Mouse (Mus musculus): ENCODE measurements at regions not wholly inside any gene's neighbourhood (a gene's known extent, or its start where the extent isn't known, plus 50 kb on each side); places are given as distances from the start of the nearest gene placed in this dataset.

- DNase-seq (ENCODE audit: low read depth, low spot score) = no peak
Measured at GRCm38 (mm10) chr13:37468304-37469178, 123.5 kb downstream of the Ly86 start.

DNA sequence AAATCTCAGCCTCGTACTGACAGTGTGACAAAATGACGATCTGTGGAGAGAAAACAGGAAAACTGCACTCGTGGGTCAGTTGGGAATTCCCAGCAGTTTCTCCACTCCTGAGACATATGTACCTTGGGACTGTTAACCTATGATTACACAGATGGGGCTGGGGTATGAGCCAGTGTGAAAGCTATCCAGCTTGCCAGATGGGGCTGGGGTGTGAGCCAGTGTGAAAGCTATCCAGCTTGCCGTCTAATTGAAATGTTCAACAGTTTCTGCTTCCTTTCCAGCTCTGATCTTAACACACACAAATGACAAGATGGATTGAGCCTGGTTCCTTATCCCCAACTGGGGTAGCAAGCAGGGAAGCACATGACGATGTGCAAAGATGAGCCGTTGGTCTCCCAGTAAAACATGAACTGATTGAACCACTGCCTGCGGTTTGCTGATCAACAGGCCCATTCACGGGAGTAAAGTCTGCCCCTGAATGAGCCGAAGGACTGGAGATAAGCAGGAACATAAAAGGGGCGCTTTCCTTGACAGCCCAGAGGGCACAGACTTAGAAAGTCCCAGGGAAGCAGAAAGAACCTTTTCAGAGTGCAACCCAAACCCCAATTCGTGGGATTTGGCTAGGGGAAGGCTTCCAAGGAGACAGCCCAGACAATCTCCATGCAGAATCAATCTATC is 125.4 kb downstream of the Ly86 start:
- no peak for DNase-seq (ENCODE audit: low read depth, low spot score)

- no peak for DNase-seq (ENCODE audit: low read depth, low spot score)
Measured at GRCm38 (mm10) chr13:37473359-37473758, 128.4 kb downstream of the Ly86 start.

- DNase-seq (ENCODE audit: low read depth, low spot score) = no peak
Measured at GRCm38 (mm10) chr13:37475804-37476203, 130.8 kb downstream of the Ly86 start.

GRCm38 (mm10) chr13:37476256-37477053 is 131.4 kb downstream of the Ly86 start:
- no peak for DNase-seq (ENCODE audit: low read depth, low spot score)

DNA sequence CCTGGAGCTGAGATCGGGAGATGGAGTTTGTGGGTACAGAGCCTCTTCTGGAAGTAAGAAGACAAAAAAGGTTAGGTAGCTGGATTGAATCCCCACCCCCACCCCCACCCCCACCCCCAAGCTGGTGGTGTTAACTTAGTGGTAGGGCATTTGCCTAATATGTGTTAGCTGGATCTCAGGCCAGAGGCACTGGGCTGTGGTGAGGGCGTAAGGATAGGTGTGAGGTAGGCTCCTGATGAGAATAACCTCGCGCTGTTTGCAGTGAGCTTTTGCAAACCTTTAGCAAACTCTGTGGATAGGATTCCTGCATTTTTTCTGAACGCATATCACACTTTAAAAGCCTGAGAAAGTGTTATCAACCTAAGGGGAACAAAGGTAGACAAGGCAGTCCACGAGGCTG is 132.3 kb downstream of the Ly86 start:
- no peak for DNase-seq (ENCODE audit: low read depth, low spot score)

DNA sequence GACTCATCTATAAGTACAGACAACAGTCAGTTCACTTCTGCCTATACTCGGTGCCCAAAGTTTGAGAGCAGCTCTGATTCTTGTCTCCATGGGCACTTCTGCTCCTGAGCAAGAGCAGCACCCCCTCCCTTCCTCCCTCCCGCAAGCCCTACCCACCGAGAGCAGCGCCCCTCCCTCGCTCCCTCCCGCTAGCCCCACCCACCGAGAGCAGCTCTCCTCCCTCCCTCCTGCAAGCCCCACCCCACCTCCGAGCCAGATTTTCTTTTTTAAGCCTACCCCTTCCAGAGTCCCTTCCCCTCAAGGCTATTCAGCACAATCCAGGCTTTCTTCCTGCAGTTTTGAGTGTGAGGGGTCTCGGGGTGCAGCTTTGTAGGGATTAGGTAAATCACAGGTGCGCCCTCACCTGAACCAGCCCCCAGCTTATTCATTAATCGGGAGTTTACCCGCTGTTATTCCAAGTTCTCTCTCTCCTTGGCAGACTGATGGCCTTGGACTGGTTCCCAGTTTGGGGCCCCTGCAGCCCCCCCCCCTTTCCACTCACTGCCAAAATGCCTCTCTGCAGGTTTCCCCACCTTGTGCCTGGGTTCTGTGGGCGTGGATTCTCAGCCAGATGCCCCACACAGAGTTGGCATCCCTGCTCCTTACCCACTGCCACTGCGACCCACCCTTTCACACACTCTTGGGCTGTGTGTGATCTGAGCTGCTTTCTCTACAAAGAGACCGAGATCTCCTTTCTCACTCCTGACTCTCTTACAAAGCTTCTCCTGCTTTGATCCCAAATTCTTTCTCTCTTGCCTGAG is 132.9 kb downstream of the Ly86 start:
- DNase-seq (ENCODE audit: low read depth, low spot score) = peak; percentile 59

GRCm38 (mm10) chr13:37479182-37479691 is 134.2 kb downstream of the Ly86 start:
- no peak for DNase-seq (ENCODE audit: low read depth, low spot score)

DNA sequence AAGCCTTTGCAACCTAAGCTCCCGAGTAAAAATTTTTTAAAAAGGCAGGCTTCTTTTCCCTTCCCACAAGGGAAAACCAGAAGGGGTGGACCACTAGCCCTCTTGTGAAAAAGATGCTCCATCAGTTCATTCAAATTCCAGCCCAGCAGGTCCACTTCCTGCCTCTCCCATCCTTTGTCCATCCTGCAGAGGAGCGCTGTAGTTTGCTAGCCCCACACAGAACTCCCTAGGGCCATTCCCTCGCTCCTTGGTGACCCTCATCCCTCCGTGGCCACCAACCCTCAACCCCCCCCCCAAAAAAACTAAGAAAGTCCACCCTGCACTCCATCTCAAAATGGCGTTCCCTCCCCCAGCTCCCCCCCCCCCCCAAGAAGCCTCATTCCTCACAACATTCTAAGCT is 136.5 kb downstream of the Ly86 start:
- DNase-seq (ENCODE audit: low read depth, low spot score) = no peak

DNA sequence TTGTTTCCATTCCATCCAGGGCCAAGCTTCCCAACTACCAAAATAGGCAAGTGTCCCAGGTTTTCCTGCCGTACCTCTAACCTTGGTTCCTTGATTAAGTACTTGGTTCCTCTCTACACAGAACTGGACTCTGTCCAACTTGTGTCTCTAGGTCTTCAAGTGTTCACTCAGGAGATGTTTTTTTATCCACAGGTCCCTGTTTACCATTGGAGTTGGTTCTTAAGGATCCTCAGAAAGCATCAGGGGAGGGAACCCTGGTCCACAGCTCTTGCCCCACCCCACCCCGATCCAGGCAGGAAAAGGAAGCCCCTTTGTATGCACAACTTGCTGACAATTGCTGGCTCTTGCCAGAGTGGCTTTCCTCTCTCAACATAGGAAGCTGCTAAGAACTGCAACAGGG is 137.0 kb downstream of the Ly86 start:
- no peak for DNase-seq (ENCODE audit: low read depth, low spot score)

GRCm38 (mm10) chr13:37482589-37482988 is 137.6 kb downstream of the Ly86 start:
- DNase-seq (ENCODE audit: low read depth, low spot score) = no peak

GRCm38 (mm10) chr13:37483010-37483855 is 138.2 kb downstream of the Ly86 start:
- no peak for DNase-seq (ENCODE audit: low read depth, low spot score)

DNA sequence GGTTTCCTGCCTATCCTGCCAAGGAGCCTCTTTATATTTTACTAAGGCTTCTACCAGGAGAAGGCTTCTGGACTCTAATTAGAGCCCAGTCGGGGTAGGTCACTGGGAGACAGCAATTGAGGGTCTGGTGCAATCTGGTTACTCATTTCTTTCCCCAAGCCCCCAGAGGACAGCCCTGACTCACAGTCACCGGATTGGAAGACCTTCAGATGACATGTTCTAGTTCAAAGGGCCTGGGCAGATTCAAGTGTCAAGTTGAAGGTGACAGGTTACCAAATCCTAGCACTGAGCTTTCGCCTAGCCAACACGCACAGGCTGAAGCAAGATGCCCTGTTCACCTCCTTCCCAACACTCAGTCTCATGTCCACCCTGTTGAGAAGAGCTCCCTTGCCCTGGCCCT is 139.6 kb downstream of the Ly86 start:
- no peak for DNase-seq (ENCODE audit: low read depth, low spot score)

- DNase-seq (ENCODE audit: low read depth, low spot score) = no peak
Measured at GRCm38 (mm10) chr13:37492115-37493001, 147.3 kb downstream of the Ly86 start.

- DNase-seq (ENCODE audit: low read depth, low spot score) = no peak
Measured at GRCm38 (mm10) chr13:37493331-37493730, 148.3 kb downstream of the Ly86 start.

DNA sequence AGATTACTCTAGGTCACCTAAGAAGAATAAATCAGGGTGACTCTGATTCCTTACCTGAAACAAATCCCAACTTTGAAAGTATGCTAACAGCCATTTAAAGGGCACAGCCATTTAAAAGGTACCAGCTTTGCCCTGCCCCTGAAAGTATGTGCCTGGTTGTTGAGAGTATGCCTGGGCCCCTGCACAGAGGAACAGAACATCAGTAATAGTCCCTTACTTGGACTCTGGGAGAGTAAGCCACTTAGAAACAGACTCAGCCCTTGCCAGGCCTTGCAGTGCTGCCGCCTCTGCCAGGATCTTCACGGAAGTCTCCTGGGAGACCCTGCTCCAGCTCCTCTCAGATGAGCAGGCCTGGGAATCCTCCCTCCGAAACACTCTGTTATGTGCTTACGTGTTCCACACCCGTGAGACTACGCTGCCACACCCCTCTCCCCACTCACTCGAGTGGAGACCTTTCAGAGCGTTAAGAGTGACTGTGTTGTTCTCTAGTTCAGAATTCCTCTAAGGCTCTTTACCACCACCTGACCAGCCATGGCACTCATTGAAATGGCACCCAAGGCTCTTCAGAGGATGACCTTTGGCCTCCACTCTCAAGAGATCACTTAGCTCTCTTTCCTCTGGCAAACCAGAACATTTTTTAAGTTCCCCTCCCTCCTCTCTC is 150.4 kb downstream of the Ly86 start:
- no peak for DNase-seq (ENCODE audit: low read depth, low spot score)

- DNase-seq (ENCODE audit: low read depth, low spot score) = no peak
Measured at GRCm38 (mm10) chr13:37497986-37498385, 153.0 kb downstream of the Ly86 start.

- no peak for DNase-seq (ENCODE audit: low read depth, low spot score)
Measured at GRCm38 (mm10) chr13:37500668-37501286, 155.8 kb downstream of the Ly86 start.

Measured in WW6 (cell line).